Mouse (Mus musculus): ENCODE data around the gene Ctdsp2.

DNA sequence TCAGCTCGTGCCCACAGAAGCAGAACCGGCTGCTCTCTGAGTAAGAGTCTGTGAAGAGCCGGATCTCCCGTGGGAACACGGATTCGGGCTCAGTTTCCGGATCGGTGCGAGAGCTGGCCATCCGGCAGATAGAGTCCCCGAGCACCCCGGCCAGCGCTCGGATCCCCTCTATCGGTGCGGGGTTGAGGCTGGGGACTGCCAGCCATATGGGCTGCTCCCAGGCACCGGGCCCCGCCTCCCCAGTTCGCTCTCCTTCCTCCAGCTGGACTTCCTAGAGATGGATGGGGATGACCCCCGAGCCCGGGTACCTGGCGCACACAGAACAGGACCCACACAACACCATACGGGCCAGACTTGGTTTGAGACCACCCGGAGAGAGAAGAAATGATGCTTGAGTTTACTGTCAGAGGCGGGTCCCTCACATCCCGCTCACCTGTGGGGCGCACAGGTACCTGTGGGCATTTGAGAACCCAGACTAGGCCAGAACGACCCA, 62.8 kb downstream of the Ctdsp2 start, which contains the start of the genes Mettl1 and Eef1akmt3:
- TF ChIP-seq CTCF (IDR thresholded peaks at IDR 0.05; ENCODE audit: control insufficient read depth, insufficient read depth, insufficient read length) (no peak), USF1 (IDR thresholded peaks at IDR 0.05; ENCODE audit: low read depth) (no peak), FOSL1 (IDR thresholded peaks at IDR 0.05; ENCODE audit: insufficient read depth, low read length, poor library complexity, severe bottlenecking) (no peak), MYOG (IDR thresholded peaks at IDR 0.05; ENCODE audit: control insufficient read depth, extremely low read depth, insufficient read length) (no peak), MYOD1 (IDR thresholded peaks at IDR 0.05; ENCODE audit: control insufficient read depth, insufficient read length, low read depth) (no peak), MAX (IDR thresholded peaks at IDR 0.05) (no peak)
